Mouse (Mus musculus) Muller cell, postnatal 12 days (primary cell): ENCODE data around the gene Cfap43.

Experiments
- DNase-seq: peaks from one replicate; pipeline ENCODE4 v3.0.0-alpha.2; 2015; ENCODE audit errors: inconsistent ontology term

Cfap43 gene

DNA sequence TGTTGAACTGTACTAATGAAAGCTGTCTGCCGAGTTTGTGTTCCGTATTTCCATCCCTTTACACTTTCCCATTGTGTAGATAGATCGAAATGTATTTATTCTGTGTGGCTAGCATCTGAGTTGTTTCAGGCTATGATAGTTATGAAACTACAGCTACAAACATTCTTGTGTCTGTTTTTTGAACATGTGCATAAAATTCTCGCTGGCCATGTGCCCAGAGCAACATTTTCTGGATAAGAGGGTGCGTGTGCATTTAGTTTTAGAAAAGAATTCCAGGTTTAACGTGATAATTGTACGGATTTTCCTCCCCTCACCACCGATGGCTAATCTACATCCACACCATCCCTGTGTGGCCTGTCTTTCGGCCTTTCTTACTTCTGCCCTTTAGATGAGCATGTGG lies 205.6 kb downstream of the Cfap43 start:
- DNase-seq: no peak

DNA sequence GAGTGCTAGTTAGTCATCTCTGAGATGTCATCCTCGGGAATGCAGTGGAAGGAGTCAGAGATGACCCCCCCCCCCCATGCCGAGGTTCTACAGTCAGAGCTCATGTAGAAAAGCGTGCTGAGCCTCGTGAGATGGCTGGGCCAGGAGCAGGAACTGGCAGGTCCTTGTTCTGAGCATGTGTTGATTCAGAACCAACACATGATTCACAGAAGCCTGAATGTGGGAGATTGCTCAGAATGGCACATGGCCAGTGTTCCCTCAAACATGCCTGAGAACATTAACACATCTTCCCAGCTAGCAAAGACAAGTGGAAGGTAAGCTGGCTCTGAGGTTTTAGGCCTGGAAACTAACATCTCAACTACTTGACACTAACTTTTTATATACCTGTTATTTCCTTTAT lies 208.7 kb downstream of the Cfap43 start:
- no peak for DNase-seq

DNA sequence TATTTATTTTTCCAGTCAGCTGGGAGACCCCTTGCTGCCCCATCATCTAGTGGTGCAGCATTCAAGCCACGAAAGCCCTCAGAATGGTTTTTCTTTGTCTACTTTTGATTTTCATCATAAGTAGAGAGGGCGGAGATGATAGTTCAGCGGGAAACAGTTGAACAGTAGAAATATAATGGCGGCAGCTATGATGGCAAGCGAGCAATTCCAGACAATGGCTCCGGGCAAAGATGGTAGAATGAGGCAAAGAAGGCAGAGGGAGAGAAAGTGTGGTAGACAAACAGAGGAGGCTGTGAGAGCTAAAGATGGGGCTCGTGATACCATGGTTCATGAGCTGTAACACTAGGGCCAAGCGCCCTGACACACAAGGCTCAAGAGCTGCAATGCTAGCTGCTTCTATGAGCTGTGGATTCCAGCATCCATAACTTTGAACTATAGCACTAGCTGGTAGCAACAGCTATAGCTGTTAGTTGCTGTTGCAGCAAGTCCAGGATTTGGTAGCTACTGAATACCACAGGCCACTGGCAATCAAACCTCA lies 213.2 kb downstream of the Cfap43 start:
- no peak for DNase-seq

DNA sequence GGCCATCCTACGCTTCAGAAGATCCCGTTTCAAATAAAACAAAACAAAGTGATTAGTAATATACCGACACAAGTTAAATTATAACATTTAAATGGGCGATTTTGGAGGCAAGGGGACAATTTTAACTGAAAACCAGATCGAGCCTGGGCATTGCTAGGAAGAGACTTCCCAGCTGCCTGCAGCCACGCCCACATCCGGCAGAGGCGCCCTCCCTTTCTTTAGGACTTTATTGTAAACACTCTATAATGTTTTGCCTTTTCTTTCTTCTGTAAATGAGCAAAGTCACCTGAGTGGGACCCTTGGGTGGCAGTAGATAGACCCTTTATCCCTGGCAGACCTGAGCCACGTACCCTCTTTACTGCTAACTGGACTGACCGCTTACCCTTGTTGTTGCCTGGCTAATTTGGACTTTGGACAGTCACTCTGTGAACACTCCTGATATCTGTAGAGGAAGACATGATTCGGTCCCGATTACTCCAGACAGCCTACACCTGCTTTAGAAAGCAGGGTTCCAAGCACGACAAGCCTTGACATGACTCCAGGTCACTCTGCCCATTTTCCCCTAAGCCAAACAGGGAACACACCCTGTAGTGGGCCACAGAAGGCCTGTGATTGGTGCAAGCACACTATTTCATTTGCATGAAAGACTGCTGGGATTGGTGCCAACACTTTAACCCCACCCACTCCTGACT lies 213.9 kb downstream of the Cfap43 start:
- DNase-seq: no peak

DNA sequence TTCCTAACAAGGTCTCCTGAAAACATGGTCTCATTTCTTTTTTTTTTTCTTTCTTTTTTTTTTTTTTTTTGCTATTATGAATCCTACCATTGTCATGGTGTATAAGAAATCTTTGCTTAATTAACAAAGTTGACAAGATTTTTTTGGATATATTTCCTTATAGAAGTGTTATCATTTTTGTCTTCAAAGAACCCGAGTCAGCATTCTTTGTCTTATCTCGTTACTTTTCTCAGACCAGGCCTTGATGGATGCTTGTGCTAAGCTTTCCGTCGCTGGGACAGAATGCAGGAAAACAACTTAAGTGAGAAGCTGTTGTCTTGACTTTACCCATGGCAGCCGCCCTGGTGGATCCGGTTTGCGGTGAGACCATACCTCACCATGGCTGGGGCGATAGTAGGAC lies 218.6 kb downstream of the Cfap43 start:
- no peak for DNase-seq

DNA sequence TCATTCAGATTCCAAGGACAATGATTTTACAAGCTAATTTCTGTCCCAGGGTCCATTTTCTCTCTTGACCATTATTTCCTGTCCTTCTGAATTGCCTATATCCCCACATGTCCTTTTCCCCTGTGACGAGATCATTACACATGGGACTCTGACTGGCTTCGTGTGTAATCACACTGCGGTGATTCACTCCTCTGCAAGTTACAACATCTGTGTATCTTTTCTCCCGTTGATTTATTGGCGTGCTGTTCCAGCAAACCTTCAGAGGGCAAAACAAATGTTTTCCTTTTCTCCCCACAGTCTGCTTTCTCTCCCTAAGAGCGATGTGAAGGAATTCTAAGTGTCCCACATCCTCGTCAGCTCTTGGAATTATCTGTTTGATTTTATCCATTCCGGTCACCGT lies 219.3 kb downstream of the Cfap43 start:
- no peak for DNase-seq

DNA sequence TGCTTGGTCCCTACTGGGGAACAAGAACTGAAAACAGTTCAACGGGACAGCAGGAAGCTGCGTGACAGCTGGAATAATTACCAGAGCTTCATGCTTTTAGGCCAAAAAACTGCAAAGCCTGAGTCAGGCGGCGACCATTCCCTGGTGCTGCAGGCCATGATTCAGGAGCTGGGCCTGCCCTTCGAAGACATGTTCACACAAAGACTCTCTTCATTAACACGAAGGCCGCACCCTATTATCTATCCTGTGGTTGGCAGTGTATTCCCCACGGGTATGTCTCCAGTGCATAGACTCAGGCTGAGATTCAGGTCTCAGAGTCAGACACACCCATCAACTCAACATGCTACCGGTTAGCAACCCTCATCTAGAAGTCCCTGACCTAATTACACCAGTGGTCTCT lies 220.8 kb downstream of the Cfap43 start:
- DNase-seq: no peak

DNA sequence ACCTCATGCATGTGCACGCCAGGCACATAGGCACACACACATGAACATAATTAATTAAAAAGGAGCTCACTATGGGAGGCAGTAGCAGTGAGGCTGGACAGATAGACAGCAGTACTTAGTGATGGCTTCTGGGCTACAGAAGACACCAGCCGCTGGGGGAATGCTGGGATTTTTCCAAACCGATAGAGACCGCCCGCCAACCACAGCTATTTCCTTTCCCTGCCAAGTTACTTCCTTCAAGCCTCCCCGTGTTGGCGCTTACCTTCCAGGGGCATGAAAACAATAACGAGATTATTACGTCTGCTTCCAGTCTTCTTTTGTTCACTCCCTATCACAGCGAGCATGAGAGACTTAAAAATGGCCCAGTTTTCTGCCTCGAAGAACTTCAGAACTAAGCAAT lies 222.0 kb downstream of the Cfap43 start:
- peak; percentile 22 for DNase-seq

DNA sequence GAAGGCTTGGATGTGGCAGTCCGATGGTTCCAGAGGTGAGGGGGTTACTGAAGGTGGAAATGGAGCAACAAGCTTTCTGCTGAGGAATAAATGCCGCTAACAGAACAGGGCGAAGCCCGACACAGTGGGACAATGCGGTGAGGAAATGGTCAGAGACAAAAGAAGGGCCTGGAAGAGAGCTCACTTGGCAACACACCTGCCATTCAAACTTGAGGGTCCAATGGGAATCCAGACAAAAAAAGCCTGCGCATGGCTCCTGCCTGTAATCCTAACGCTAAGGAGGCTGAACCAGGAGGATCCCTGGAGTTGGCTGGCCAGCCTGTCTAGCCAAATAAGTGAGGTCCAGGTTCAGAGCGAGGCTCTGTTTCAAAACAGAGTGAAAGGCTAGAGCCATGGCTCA lies 222.7 kb downstream of the Cfap43 start:
- DNase-seq: no peak

DNA sequence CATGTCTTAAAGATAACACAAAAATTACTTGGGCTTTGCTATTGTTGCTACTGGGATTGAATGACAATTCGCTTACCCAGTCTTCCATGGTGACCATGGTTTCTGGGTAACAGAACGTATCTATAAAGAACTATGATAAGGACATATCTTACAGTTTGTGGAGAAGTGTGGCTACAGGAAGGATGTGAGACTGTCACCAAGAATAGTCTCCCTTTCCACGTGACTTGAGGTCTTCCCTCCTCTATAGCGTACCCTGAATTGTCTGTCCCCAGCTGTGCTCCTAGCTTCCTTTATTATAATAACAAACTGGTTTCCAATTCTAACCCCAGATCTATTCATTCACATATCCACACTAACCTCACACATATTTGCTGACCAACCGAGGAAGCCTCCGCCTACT lies 223.4 kb downstream of the Cfap43 start:
- no peak for DNase-seq

DNA sequence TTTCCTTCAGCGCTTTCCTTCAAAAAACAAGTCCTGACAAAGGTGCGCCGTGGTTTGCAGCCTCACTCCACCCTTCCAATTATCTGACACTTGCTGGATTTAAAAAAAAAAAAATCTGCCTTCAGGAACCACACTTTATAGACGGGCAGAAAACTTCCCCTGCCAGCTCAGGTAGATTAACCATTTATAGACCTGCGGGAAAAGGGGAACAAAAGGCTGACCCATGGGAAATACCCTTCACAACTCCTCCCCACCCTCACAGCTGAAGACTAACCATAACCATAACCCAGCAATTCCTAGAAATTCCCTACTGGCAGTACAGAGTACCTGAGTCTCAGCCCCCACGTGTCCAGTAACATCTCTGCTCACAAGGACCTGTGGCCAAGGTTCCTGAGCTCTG lies 227.1 kb downstream of the Cfap43 start, which contains the start of gene Col17a1:
Gene Col17a1, minus strand, starts transcription at position 101 of the 400 bp plus-strand sequence.
- no peak for DNase-seq

DNA sequence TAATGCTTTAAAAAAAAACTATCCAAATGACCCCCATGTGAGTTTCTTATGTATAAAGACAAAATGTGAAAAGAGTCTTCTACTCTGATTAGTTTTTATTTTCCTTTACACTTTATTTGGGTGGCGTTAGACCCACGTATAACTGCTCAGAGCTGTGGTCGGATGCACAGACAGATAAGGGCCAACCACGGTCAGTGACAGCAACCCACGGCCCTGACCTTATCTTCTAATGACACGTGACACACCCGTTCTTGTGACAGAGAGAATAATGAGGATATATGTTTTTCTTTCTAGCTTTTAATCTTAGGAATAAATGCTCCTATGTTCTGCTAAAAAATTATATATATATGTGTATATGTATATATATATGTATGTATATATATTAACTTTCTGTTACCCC lies 229.5 kb downstream of the Cfap43 start:
- DNase-seq: no peak
